Mouse (Mus musculus) CH12.LX (cell line): Measurements from ENCODE around the gene Il1rl2. TPM values are rescaled to one million over a fixed set of nuclear protein-coding genes. Genes with fewer than 3 reads are reported as not detected.
"Not testable (repeated sequence)": the region's sequence is repeated elsewhere in the genome, so short reads cannot be mapped to it uniquely, and the experiment has no call there.

Source experiments
- DNase-seq: peaks from one replicate; pipeline ENCODE4 v3.0.0-alpha.2; 2013; ENCODE audit errors: extremely low read depth
- H3K27ac ChIP-seq: 2 replicates; pipeline ENCODE4 v1.5.1; 2012; ENCODE audit warnings: low read depth, mild to moderate bottlenecking, control low read depth, moderate library complexity; ENCODE audit not compliant: insufficient read depth
- H3K27me3 ChIP-seq: replicated peaks from 2 replicates; pipeline ENCODE3; 2012; ENCODE audit warnings: inconsistent platforms
- H3K36me3 ChIP-seq, 2 experiments: replicated peaks in 1 of 2; 2 replicates each; pipeline versions ENCODE3 to v1.6.1; 2012; ENCODE audit warnings: inconsistent platforms in 1 of 2, low read length in 1 of 2, mild to moderate bottlenecking in 1 of 2, mixed read lengths in 1 of 2, moderate library complexity in 1 of 2; ENCODE audit not compliant: control insufficient read depth in 1 of 2, insufficient read depth in 1 of 2
- H3K4me1 ChIP-seq, 2 experiments: 2 replicates each; pipeline ENCODE4 v1.6.1; 2012; ENCODE audit warnings: inconsistent platforms in 1 of 2, moderate library complexity in 1 of 2; ENCODE audit not compliant: insufficient read depth in 2 of 2, control insufficient read depth in 1 of 2
- H3K4me2 ChIP-seq: 2 replicates; pipeline ENCODE4 v1.6.1; 2012; ENCODE audit warnings: low read depth, mild to moderate bottlenecking, control low read depth; ENCODE audit not compliant: poor library complexity, insufficient read depth, severe bottlenecking
- H3K4me3 ChIP-seq, 3 experiments: fragments of 150-350 bp in 1 of 3; sonication (generic) in 1 of 3; replicated peaks in 1 of 3; 2 replicates each; pipeline versions ENCODE3 to v1.5.1; 2011 to 2012; ENCODE audit warnings: low read depth in 2 of 3, low read length in 2 of 3, mild to moderate bottlenecking in 2 of 3, moderate library complexity in 2 of 3, control low read depth in 1 of 3, improper control_type of control experiment in 1 of 3, inconsistent platforms in 1 of 3, mixed read lengths in 1 of 3; ENCODE audit not compliant: poor library complexity in 1 of 3
- H3K79me2 ChIP-seq: replicated peaks from 2 replicates; pipeline ENCODE4 v1.6.1; 2012; ENCODE audit warnings: mild to moderate bottlenecking, moderate library complexity; ENCODE audit not compliant: control insufficient read depth, poor library complexity, insufficient read depth, severe bottlenecking; ENCODE audit errors: extremely low read depth
- H3K9ac ChIP-seq: 2 replicates; pipeline ENCODE4 v1.6.1; 2012; ENCODE audit warnings: low read depth, mild to moderate bottlenecking, control low read depth, moderate library complexity; ENCODE audit not compliant: insufficient read depth
- H3K9me3 ChIP-seq: replicated peaks from 2 replicates; pipeline ENCODE3; 2012; ENCODE audit warnings: low read length, inconsistent platforms, mixed read lengths
- BHLHE40 ChIP-seq: IDR thresholded peaks from 2 replicates; pipeline ENCODE4 v1.6.1; 2011; ENCODE audit warnings: mild to moderate bottlenecking, low read depth, low read length, improper control_type of control experiment
- CHD1 ChIP-seq: IDR thresholded peaks from 2 replicates; pipeline ENCODE4 v1.6.1; 2012; ENCODE audit warnings: low read depth, low read length, improper control_type of control experiment, inconsistent platforms
- CHD2 ChIP-seq: IDR thresholded peaks from 2 replicates; pipeline ENCODE4 v1.6.1; 2011; ENCODE audit warnings: low read length, improper control_type of control experiment
- CTCF ChIP-seq, 2 experiments: IDR thresholded peaks in 1 of 2; conservative IDR thresholded peaks in 1 of 2; 2 replicates each; pipeline ENCODE4 v1.5.1; 2011 to 2012; ENCODE audit warnings: low read depth in 2 of 2, low read length in 2 of 2, improper control_type of control experiment in 1 of 2, inconsistent platforms in 1 of 2, mild to moderate bottlenecking in 1 of 2, moderate library complexity in 1 of 2
- E2F4 ChIP-seq: IDR thresholded peaks from 2 replicates; pipeline ENCODE4 v1.6.1; 2011; ENCODE audit warnings: low read depth, low read length, improper control_type of control experiment; ENCODE audit not compliant: insufficient replicate concordance
- ELF1 ChIP-seq: IDR thresholded peaks from 2 replicates; pipeline ENCODE4 v1.6.1; 2014; ENCODE audit warnings: low read depth, mild to moderate bottlenecking, inconsistent platforms, low read length, improper control_type of control experiment
- EP300 ChIP-seq: IDR thresholded peaks from 2 replicates; pipeline ENCODE4 v1.6.1; 2011; ENCODE audit warnings: low read length, improper control_type of control experiment
- ETS1 ChIP-seq: conservative IDR thresholded peaks from 2 replicates; pipeline ENCODE4 v1.6.1; 2012; ENCODE audit warnings: low read depth, mild to moderate bottlenecking, inconsistent platforms, low read length, improper control_type of control experiment, moderate library complexity
- HCFC1 ChIP-seq: IDR thresholded peaks from 2 replicates; pipeline ENCODE4 v1.6.1; 2012; ENCODE audit warnings: low read depth, mild to moderate bottlenecking, inconsistent platforms, low read length, improper control_type of control experiment
- IRF4 ChIP-seq: IDR thresholded peaks from 2 replicates; pipeline ENCODE4 v1.6.1; 2014; ENCODE audit warnings: low read depth, mild to moderate bottlenecking, inconsistent platforms, low read length, improper control_type of control experiment
- MAFK ChIP-seq: IDR thresholded peaks from 2 replicates; pipeline ENCODE4 v1.6.1; 2011; ENCODE audit warnings: low read length, improper control_type of control experiment; ENCODE audit not compliant: insufficient replicate concordance
- MAX ChIP-seq: IDR thresholded peaks from 2 replicates; pipeline ENCODE4 v1.6.1; 2011; ENCODE audit warnings: low read length, improper control_type of control experiment
- MEF2A ChIP-seq: IDR thresholded peaks from 2 replicates; pipeline ENCODE4 v1.6.1; 2014; ENCODE audit warnings: low read depth, mild to moderate bottlenecking, inconsistent platforms, low read length, improper control_type of control experiment, borderline replicate concordance
- NRF1 ChIP-seq: IDR thresholded peaks from 2 replicates; pipeline ENCODE4 v1.6.1; 2014; ENCODE audit warnings: low read depth, mild to moderate bottlenecking, inconsistent platforms, low read length, improper control_type of control experiment, moderate library complexity
- PAX5 ChIP-seq: IDR thresholded peaks from 2 replicates; pipeline ENCODE4 v1.6.1; 2012; ENCODE audit warnings: low read length, inconsistent platforms, mixed read lengths
- POLR2AphosphoS2 ChIP-seq: IDR thresholded peaks from 2 replicates; pipeline ENCODE4 v1.6.1; 2011; ENCODE audit warnings: low read depth, low read length, improper control_type of control experiment
- RAD21 ChIP-seq: IDR thresholded peaks from 2 replicates; pipeline ENCODE4 v1.6.1; 2011; ENCODE audit warnings: low read depth, mild to moderate bottlenecking, low read length, improper control_type of control experiment, moderate library complexity
- SIN3A ChIP-seq: IDR thresholded peaks from 2 replicates; pipeline ENCODE4 v1.6.1; 2012; ENCODE audit warnings: low read length, improper control_type of control experiment, inconsistent platforms
- TBP ChIP-seq: conservative IDR thresholded peaks from 2 replicates; pipeline ENCODE4 v1.6.1; 2011; ENCODE audit warnings: low read depth, low read length, improper control_type of control experiment
- TCF12 ChIP-seq: IDR thresholded peaks from 2 replicates; pipeline ENCODE4 v1.6.1; 2014; ENCODE audit warnings: low read depth, mild to moderate bottlenecking, inconsistent platforms, low read length, improper control_type of control experiment
- USF2 ChIP-seq: conservative IDR thresholded peaks from 2 replicates; pipeline ENCODE4 v1.6.1; 2011; ENCODE audit warnings: low read depth, low read length, improper control_type of control experiment
- ZKSCAN1 ChIP-seq: IDR thresholded peaks from 2 replicates; pipeline ENCODE4 v1.6.1; 2012; ENCODE audit warnings: low read depth, inconsistent platforms, low read length, improper control_type of control experiment, borderline replicate concordance
- ZMIZ1 ChIP-seq: IDR thresholded peaks from 2 replicates; pipeline ENCODE4 v1.6.1; 2012; ENCODE audit warnings: low read depth, mild to moderate bottlenecking, inconsistent platforms, low read length, improper control_type of control experiment
- ZNF384 ChIP-seq: IDR thresholded peaks from 2 replicates; pipeline ENCODE4 v1.6.1; 2012; ENCODE audit warnings: low read depth, low read length, improper control_type of control experiment, inconsistent platforms
- dilution Hi-C: fragments of 300-500 bp; cut with MboI; formaldehyde crosslinking; loops from 2 replicates; pipeline ENCODE4 v1.14.3; 2020; ENCODE audit warnings: low sequenced_read_pairs; ENCODE audit not compliant: extremely low pct_unique_long_range_greater_than_20kb, extremely low pct_ligation_motif_present
- in situ Hi-C: fragments of 300-500 bp; cut with MboI; formaldehyde crosslinking; loops from 3 replicates; pipeline ENCODE4 v1.14.3; 2019; ENCODE audit warnings: low sequenced_read_pairs, low pct_ligation_motif_present, low pct_unique_long_range_greater_than_20kb, mixed read lengths
- polyA plus RNA-seq: library from polyadenylated mRNA; unstranded; fragments of >175 nt; gene quantifications from 2 replicates; pipeline ENCODE4 v1.2.1, GENCODE M21; 2012; ENCODE audit warnings: low read depth; ENCODE audit not compliant: insufficient read length
- total RNA-seq, 2 experiments: library from RNA; depleted of rRNA; stranded (reverse); fragments of 300-350 nt in 1 of 2; fragments of >200 nt in 1 of 2; gene quantifications; 2 replicates each; pipeline ENCODE4 v1.2.3; 2012 to 2014

Il1rl2 gene
- total and polyA plus RNA-seq, 3 experiments = not detected

DNA sequence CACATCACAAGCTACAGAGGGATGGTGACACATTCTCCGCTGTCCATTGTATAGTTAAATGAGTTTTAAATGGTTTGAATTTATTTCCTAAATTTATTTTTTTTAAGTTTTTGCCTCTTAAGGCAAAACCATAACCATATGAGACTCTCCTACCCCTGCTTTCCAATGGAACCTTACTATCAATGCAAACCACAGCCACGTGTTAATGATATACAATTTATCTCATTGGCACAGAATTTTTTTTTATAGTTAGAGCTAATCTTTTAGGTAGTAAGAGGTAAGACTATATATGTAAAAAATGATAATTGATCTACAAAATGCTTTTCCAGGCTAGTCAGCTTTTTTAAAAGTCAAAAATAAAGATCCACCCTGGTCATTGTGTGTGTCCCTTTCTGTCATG, 26.4 kb upstream of the Il1rl2 start:
- H3K4me2 ChIP-seq = no peak overlapping the region
- no peak for DNase-seq
- no peak overlapping the region for H3K9ac ChIP-seq
- H3K27me3 ChIP-seq = no peaks in the 10 kb centered on the region
- TF ChIP-seq CTCF (conservative IDR thresholded peaks at IDR 0.05 in 1 of 2, IDR thresholded peaks at IDR 0.05 in 1 of 2; ENCODE audit: low read depth in 2 of 2, low read length in 2 of 2) (no peak), POLR2AphosphoS2 (no peak), ETS1 (no peak), MEF2A (no peak), ZNF384 (no peak), USF2 (no peak), NRF1 (no peak), EP300 (no peak), TCF12 (no peak), ZKSCAN1 (no peak), PAX5 (no peak)
- no peaks in the 10 kb centered on the region for H3K4me1 ChIP-seq
- H3K27ac ChIP-seq = no peak overlapping the region
- no peaks in the 10 kb centered on the region for H3K79me2 ChIP-seq
- no peaks in the 10 kb centered on the region for H3K9me3 ChIP-seq
- dilution Hi-C loops (no loop called here), in situ Hi-C loops (no loop called here)
- no peak overlapping the region for H3K4me3 ChIP-seq
- no peaks in the 10 kb centered on the region for H3K36me3 ChIP-seq

DNA sequence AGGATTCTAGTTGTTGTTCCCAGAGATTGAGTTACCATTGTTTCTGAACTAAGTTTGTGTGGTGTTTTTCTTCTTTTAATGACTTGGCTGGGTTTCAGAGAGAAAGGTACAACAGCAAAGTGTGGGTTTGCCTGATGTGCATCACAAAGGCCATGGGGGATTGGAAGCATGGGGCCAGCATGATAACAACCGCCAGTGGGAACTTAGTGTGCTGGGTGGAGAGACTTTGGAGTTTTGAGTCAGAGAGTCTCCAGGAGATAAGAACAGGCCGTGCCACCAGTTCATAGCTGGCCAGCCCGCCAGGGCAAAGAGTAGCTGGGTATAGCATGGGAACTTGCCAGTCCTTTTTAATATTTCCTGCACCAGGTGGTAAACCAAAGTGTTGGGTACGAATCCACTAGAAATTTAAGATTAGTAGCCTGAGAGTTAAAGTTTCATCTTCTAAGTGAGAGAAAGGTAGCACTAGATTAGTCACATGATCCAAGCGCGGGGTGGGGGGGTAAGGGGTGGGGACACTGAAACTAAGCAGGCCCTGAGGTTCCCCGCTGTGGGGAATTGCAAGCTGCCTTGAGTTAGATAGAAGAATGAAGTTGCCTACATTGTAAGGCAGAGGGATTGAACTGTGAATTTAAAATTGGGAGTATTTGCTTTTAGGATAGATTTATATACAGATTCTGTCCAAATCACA, 21.1 kb upstream of the Il1rl2 start:
- H3K27ac ChIP-seq = no peak overlapping the region
- H3K4me3 ChIP-seq = no peak overlapping the region
- no peaks in the 10 kb centered on the region for H3K9me3 ChIP-seq
- H3K27me3 ChIP-seq = no peaks in the 10 kb centered on the region
- in situ Hi-C loops = no loop called here
- H3K79me2 ChIP-seq = no peaks in the 10 kb centered on the region
- H3K4me2 ChIP-seq = no peak overlapping the region
- DNase-seq = no peak
- dilution Hi-C loops = no loop called here
- H3K36me3 ChIP-seq = no peaks in the 10 kb centered on the region
- TF ChIP-seq RAD21 (no peak), E2F4 (no peak), CHD2 (no peak), ETS1 (no peak), ELF1 (no peak), IRF4 (no peak), CHD1 (no peak), HCFC1 (no peak), SIN3A (no peak), USF2 (no peak), MAFK (no peak), BHLHE40 (no peak), NRF1 (no peak), ZNF384 (no peak), ZMIZ1 (no peak), TBP (no peak), MAX (no peak), MEF2A (no peak)
- no peaks in the 10 kb centered on the region for H3K4me1 ChIP-seq
- H3K9ac ChIP-seq = no peak overlapping the region

DNA sequence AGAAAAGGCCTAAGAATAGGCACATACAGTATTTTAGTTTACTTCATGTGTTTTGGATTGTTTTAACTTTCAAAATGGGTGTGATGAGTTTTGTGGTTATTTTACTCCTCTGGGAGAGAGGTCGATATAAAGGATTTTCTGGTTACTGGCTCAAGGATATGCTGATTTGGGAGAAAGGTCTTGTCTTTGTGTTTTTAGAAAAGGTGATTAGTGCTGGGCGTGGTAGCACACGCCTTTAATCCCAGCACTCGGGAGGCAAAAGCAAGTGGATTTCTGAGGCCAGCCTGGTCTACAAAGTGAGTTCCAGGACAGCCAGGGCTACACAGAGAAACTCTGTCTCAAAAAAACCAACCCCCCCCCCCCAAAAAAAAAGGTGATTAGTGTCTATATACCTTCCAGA, 20.1 kb upstream of the Il1rl2 start:
- dilution Hi-C loops, H3K27me3 ChIP-seq, H3K36me3 ChIP-seq, H3K27ac ChIP-seq, H3K4me3 ChIP-seq, DNase-seq, H3K9me3 ChIP-seq, H3K9ac ChIP-seq, H3K4me1 ChIP-seq, H3K4me2 ChIP-seq, in situ Hi-C loops, H3K79me2 ChIP-seq: not testable (repeated sequence)
